Mouse (Mus musculus) heart, postnatal 0 days (tissue): ENCODE data around the gene Apobec2.

Experiments
- CTCF ChIP-seq: IDR thresholded peaks from 2 replicates; pipeline ENCODE4 v1.5.1; 2016; ENCODE audit warnings: antibody characterized with exemption, control low read depth, low read depth
- EP300 ChIP-seq: IDR thresholded peaks from 2 replicates; pipeline ENCODE4 v1.6.1; 2016; ENCODE audit warnings: antibody characterized with exemption, low read depth

DNA sequence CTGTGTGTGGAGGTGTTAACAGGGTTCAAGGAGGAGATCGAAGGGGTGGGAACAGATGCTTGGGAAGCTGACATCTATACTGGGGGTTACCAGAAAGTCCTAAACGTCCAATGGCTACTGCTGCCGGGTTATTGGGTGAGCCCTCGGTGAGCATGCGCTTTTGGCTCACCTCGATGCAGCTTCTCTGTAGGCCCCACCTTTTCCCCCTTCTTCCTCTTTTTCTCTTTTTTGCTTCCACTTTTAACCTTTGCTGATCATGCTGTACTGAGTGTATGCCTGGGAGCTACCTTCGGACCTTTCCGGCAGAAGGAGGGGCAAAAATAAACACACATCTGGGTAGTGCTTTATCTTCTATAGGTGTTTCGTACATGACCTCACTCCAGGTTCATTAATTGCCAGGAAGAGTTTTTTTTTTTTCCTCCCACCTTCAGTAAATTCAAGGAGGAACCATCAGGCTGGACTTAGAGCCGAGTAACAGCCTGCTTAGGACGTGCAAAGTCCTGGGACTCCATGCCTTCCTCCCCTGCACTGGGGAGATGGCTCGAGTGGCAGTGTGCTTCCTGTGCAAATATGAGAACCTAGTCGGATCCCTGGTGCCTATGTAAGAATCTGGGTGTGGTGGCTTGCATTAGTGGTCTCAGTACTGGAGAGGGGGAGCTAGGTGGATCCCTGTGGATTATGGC is 25.4 kb upstream of the Apobec2 start:
- no peak for TF ChIP-seq CTCF
- TF ChIP-seq EP300 = no peak
